Mouse (Mus musculus) gastrocnemius, adult 2 months (tissue): ENCODE measurements around the gene Rd3l. TPM values are rescaled to one million over a fixed set of nuclear protein-coding genes. Genes with fewer than 3 reads are reported as not detected.

Experiments used
- DNase-seq: peaks from one replicate; pipeline ENCODE4 v3.0.0; 2022
- H3K27ac ChIP-seq: fragments of 200-600 bp; 2 replicates; pipeline ENCODE4 v1.8.1; 2022; ENCODE audit warnings: mild to moderate bottlenecking
- H3K4me3 ChIP-seq: fragments of 200-600 bp; 2 replicates; pipeline ENCODE4 v1.8.1; 2022; ENCODE audit warnings: mild to moderate bottlenecking, moderate library complexity
- CTCF ChIP-seq: fragments of 200-600 bp; IDR thresholded peaks from 2 replicates; pipeline ENCODE4 v1.8.1; 2022; ENCODE audit warnings: antibody characterized with exemption, mild to moderate bottlenecking, moderate library complexity
- intact Hi-C: fragments of 180-260 bp; cut with DNase I; formaldehyde crosslinking; loops from one replicate; pipeline ENCODE4 v1.15.1; 2025
- total RNA-seq, 2 experiments: library from RNA; stranded (reverse); gene quantifications; 2 replicates each; pipeline ENCODE4 v1.2.3; 2021

Rd3l gene
- total RNA-seq, 2 experiments from 2014 or later, result not detected

DNA sequence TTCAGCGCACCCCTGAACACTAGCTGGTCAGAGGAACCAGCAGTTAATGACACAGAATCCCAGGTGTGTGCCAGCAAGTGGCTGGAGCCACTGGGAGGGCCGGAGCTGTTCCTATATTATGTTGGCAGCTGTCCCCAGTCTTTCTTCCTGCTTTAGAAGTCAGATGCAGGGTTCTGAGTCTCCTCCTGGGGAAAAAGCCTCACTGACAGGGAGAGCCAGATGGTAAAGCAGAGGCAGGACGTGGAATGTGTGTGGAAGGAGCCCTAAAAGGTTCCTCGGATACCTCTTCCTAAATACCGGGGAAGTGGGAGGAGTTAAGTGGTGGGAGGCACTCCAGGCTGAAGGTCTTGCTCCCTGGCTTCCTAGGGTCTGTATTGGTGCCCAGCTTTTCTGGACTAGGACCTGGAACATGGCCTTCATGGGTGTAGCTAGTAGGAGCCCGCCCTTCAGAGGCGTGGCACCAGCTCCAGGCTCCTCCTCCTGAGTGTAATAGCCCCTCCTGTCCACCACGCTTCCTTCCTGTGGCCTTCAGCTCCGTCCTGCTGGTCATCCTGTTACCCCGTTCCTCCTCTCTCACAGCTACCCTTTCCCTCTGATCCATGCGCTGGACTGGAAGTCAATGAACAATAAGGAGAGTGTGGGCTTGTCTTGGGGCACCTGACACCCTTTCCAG is 47.9 kb downstream of the Rd3l start:
- intact Hi-C loops, result no loop called here
- H3K27ac ChIP-seq, result peak overlapping the region; percentile 48
- peak; percentile 59 for DNase-seq

DNA sequence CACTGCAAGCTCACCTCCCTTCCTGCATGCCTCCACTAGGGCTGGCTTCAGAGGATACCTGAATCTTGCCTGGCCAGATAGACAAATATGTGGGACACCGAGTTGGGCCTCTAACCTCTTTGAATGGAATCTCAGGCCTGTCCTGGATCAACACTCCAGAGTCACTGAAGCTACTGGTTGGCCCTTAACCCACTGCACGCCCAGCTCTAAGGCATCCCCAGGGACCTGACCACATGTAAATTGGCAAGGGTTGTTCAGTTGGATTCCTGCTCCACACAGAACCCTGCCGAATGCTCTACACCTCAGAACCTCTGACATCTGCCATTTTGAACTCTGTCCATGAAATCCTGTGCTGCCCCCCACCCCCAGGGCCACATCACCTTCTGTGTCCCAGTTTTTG is 48.6 kb downstream of the Rd3l start:
- intact Hi-C loops, result no loop called here
- H3K4me3 ChIP-seq, result no peak overlapping the region
- peak overlapping the region; percentile 35; the same call in 1 of the 2 replicates for H3K27ac ChIP-seq
- no peak for TF ChIP-seq CTCF
- no peak for DNase-seq

More for the DNA sequence above, 47.9 kb downstream of the Rd3l start:
- H3K4me3 ChIP-seq, result no peak overlapping the region
- TF ChIP-seq CTCF, result no peak

DNA sequence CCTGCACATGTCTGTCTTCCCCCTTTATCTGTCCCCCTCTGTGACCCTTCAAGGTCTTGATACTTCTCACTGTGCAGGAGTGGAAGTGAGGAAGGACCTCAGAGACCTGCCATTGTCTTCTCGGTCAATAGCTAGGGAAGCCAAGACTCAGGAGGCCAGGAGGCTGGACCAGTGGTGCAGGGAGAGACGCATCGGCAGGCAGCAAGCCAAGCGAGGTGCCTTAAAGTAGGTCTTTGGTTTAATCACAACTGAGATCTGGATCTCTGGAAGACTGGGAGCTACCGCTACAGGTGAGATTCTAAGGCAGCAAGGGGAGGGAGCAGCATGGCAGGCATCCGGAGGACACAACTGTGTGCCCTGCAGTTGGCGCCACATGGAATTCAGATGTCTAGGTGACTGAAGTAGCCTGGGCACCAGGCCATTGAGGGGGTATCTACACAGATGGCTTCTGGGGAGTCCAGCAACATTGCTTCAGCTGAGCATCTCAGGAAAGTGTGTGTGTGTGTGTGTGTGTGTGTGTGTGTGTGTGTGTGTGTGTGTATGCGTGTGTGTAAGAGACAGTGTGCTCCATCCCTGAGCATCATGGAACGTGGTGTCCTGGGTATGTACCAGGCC is 49.6 kb downstream of the Rd3l start:
- TF ChIP-seq CTCF, result no peak
- H3K27ac ChIP-seq, result no peak overlapping the region
- DNase-seq, result no peak
- no peak overlapping the region for H3K4me3 ChIP-seq
- intact Hi-C loops, result no loop called here

Other genes with a start within 250 kb of the Rd3l start
- 10 to 100 TPM; 61.5 to 75.9 TPM for gene Klc1, start 222.5 kb downstream of the Rd3l start, total RNA-seq
- under 1 TPM in 1 of 2 experiments, not detected in 1; 0.47 TPM for gene Xrcc3, start 167.4 kb downstream of the Rd3l start, total RNA-seq
- gene Zfyve21, start 167.1 kb downstream of the Rd3l start, total RNA-seq, result 10 to 100 TPM; 15.6 to 18.0 TPM
- gene Ppp1r13b, start 73.2 kb downstream of the Rd3l start, total RNA-seq, result 1 to 10 TPM; 6.7 to 7.1 TPM
- gene Atp5mpl, start 14.3 kb downstream of the Rd3l start, total RNA-seq, result 100 to 1,000 TPM; 684 to 874 TPM
- under 1 TPM; 0.20 to 0.41 TPM for gene Tdrd9, start 9.8 kb downstream of the Rd3l start, total RNA-seq
- gene Aspg, start 125.4 kb upstream of the Rd3l start, total RNA-seq, result not detected
- gene Kif26a, start 164.9 kb upstream of the Rd3l start, total RNA-seq, result 1 to 10 TPM; 3.6 to 3.7 TPM